Mouse (Mus musculus) liver, embryonic 12.5 days (tissue): Measurements from ENCODE around the gene Negr1. TPM values are rescaled to one million over a fixed set of nuclear protein-coding genes. Genes with fewer than 3 reads are reported as not detected.

Experiments used
- ATAC-seq: fragments of 200-750 bp; cut with Nextera tagmentation; 2 replicates; pipeline ENCODE4 v1.8.0; 2017; ENCODE audit warnings: moderate number of reproducible peaks, mild to moderate bottlenecking, moderate library complexity
- H3K27ac ChIP-seq: fragments of 300-500 bp; sonication (generic); 2 replicates; pipeline ENCODE4 v1.5.1; 2016; ENCODE audit warnings: mild to moderate bottlenecking
- H3K27me3 ChIP-seq: fragments of 300-500 bp; sonication (generic); replicated peaks from 2 replicates; pipeline ENCODE4 v1.6.1; 2016; ENCODE audit warnings: mild to moderate bottlenecking, moderate library complexity
- H3K36me3 ChIP-seq: fragments of 300-500 bp; sonication (generic); 2 replicates; pipeline ENCODE4 v1.6.1; 2016; ENCODE audit warnings: mild to moderate bottlenecking, moderate library complexity
- H3K4me1 ChIP-seq: fragments of 300-500 bp; sonication (generic); 2 replicates; pipeline ENCODE4 v1.6.1; 2016
- H3K4me2 ChIP-seq: fragments of 300-500 bp; sonication (generic); 2 replicates; pipeline ENCODE4 v1.6.1; 2016; ENCODE audit warnings: mild to moderate bottlenecking, moderate library complexity
- H3K4me3 ChIP-seq: fragments of 300-500 bp; sonication (generic); 2 replicates; pipeline ENCODE4 v1.5.1; 2016; ENCODE audit warnings: mild to moderate bottlenecking, moderate library complexity
- H3K9ac ChIP-seq: fragments of 300-500 bp; sonication (generic); 2 replicates; pipeline ENCODE4 v1.6.1; 2016; ENCODE audit warnings: mild to moderate bottlenecking, moderate library complexity
- H3K9me3 ChIP-seq: fragments of 300-500 bp; sonication (generic); replicated peaks from 2 replicates; pipeline ENCODE4 v1.6.1; 2016; ENCODE audit warnings: mild to moderate bottlenecking, moderate library complexity
- WGBS: fragments of 180-500 bp; shearing (Covaris S2); methylation state at CpG from one replicate; pipeline ENCODE4 v1.1.7; 2016; ENCODE audit not compliant: insufficient replicate concordance; 5-methylcytosine and 5-hydroxymethylcytosine counted together
- polyA plus RNA-seq: library from polyadenylated mRNA; unstranded; fragments of >200 nt; fragmentation: Nextera tagmentation; extraction: Ambion mirVana; gene quantifications from 2 replicates; pipeline ENCODE4 v1.2.1, GENCODE M21; 2016

Negr1 gene
- polyA plus RNA-seq, 1 experiment from 2014 or later = 0.29 TPM

DNA sequence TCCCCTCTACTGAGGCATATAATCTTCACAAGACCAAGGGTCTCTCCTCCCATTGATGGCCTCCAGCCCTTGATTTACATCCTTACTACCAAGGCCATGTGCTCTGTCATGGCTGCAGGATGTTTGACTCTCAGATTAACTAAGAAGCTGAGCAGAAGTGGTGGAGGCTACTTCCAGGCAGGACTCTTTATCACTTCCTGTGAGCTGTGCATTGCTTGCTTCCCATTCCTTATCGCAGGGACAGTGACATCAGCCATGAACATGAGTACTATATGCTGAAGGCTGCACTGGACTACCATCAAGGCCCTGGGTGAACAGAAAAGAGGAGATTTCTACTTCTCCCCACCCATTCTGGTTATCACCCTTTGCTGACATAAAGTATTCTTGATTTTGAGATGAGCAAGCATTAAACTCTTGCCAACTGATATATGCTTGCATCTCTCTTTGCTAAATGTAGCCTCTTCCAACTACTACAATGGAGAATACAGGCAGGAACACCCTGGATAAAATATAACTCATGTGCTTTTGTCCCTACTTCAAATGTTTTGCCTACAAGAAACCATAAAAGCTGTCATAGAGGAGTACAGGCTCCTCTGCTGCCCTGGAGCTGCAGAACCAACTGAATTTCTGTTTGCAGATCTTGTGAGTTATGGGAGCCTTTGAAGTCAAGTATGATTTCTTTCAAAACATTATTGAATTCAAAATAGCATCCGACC lies 517.8 kb downstream of the Negr1 start:
- no peak for ATAC-seq
- Histone ChIP-seq H3K36me3 (no peaks in the 10 kb centered on the region), H3K9ac (no peak overlapping the region), H3K4me3 (no peak overlapping the region), H3K27me3 (no peaks in the 10 kb centered on the region), H3K27ac (no peak overlapping the region), H3K4me2 (no peak overlapping the region), H3K4me1 (no peaks in the 10 kb centered on the region), H3K9me3 (no peaks in the 10 kb centered on the region)
- WGBS = 33% methylated on average over 2 of the region's 2 CpGs

GRCm38 (mm10) chr3:157079966-157080306 lies 518.3 kb downstream of the Negr1 start:
- Histone ChIP-seq H3K9me3 (no peaks in the 10 kb centered on the region), H3K9ac (no peak overlapping the region), H3K27me3 (no peaks in the 10 kb centered on the region), H3K4me1 (no peaks in the 10 kb centered on the region), H3K4me3 (no peak overlapping the region), H3K27ac (no peak overlapping the region), H3K4me2 (no peak overlapping the region), H3K36me3 (no peaks in the 10 kb centered on the region)
- ATAC-seq = no peak
- WGBS = 56% methylated on average over 1 of the region's 1 CpGs

DNA sequence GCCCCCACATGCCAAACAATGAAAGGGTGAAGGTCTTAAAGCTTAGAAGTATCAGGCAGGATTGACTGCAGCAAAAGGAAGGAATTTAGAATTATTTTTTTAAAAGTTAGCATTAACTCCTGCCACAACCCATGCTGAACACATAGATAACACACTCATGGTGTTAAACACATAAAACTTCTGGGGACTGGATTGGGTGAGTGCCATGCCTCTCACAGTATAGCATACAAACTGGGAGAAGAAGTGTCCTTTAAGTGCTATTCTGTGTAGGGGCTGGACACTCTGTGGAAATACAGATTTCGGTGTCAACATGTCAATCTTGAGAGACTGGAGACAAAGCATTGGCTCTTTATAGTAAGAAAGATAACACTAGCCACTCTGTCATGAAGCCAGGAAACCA lies 519.0 kb downstream of the Negr1 start:
- no peak for ATAC-seq
- WGBS = 61% methylated on average over 1 of the region's 1 CpGs
- Histone ChIP-seq H3K9ac (no peak overlapping the region), H3K4me3 (no peak overlapping the region), H3K27me3 (no peaks in the 10 kb centered on the region), H3K4me2 (no peak overlapping the region), H3K4me1 (no peaks in the 10 kb centered on the region), H3K36me3 (no peaks in the 10 kb centered on the region), H3K27ac (no peak overlapping the region), H3K9me3 (no peaks in the 10 kb centered on the region)

- H3K9me3 ChIP-seq = no peaks in the 10 kb centered on the region
- 67% methylated on average over 8 of the region's 8 CpGs for WGBS
- H3K4me1 ChIP-seq = no peaks in the 10 kb centered on the region
- ATAC-seq = no peak
- no peak overlapping the region for H3K4me3 ChIP-seq
- H3K27me3 ChIP-seq = no peaks in the 10 kb centered on the region
- H3K36me3 ChIP-seq = no peaks in the 10 kb centered on the region
- H3K9ac ChIP-seq = no peak overlapping the region
- no peak overlapping the region for H3K4me2 ChIP-seq
- no peak overlapping the region for H3K27ac ChIP-seq
Observed at GRCm38 (mm10) chr3:157082808-157083784, 521.5 kb downstream of the Negr1 start.

GRCm38 (mm10) chr3:157085180-157085579 lies 523.6 kb downstream of the Negr1 start:
- H3K36me3 ChIP-seq = no peaks in the 10 kb centered on the region
- no peaks in the 10 kb centered on the region for H3K9me3 ChIP-seq
- WGBS = 47% methylated on average over 1 of the region's 1 CpGs
- no peaks in the 10 kb centered on the region for H3K27me3 ChIP-seq
- H3K9ac ChIP-seq = no peak overlapping the region
- H3K4me2 ChIP-seq = no peak overlapping the region
- H3K27ac ChIP-seq = no peak overlapping the region
- ATAC-seq = no peak
- H3K4me1 ChIP-seq = no peaks in the 10 kb centered on the region
- H3K4me3 ChIP-seq = no peak overlapping the region

GRCm38 (mm10) chr3:157090051-157090450 lies 528.5 kb downstream of the Negr1 start:
- H3K27ac ChIP-seq = no peak overlapping the region
- H3K9me3 ChIP-seq = no peaks in the 10 kb centered on the region
- no peaks in the 10 kb centered on the region for H3K4me1 ChIP-seq
- WGBS = 41% methylated on average over 4 of the region's 4 CpGs
- H3K4me2 ChIP-seq = no peak overlapping the region
- H3K4me3 ChIP-seq = no peak overlapping the region
- H3K36me3 ChIP-seq = no peaks in the 10 kb centered on the region
- ATAC-seq = no peak
- H3K27me3 ChIP-seq = no peaks in the 10 kb centered on the region
- no peak overlapping the region for H3K9ac ChIP-seq

- Histone ChIP-seq H3K27ac (no peak overlapping the region), H3K9ac (no peak overlapping the region), H3K4me2 (no peak overlapping the region), H3K36me3 (no peaks in the 10 kb centered on the region), H3K27me3 (no peaks in the 10 kb centered on the region), H3K4me3 (no peak overlapping the region), H3K4me1 (no peaks in the 10 kb centered on the region), H3K9me3 (no peaks in the 10 kb centered on the region)
- WGBS = 72% methylated on average over 1 of the region's 1 CpGs
- no peak for ATAC-seq
Observed at GRCm38 (mm10) chr3:157096284-157096683, 534.7 kb downstream of the Negr1 start.

GRCm38 (mm10) chr3:157097514-157097913 lies 535.9 kb downstream of the Negr1 start:
- H3K4me2 ChIP-seq = no peak overlapping the region
- no peak for ATAC-seq
- no peak overlapping the region for H3K4me3 ChIP-seq
- no peak overlapping the region for H3K9ac ChIP-seq
- H3K36me3 ChIP-seq = no peaks in the 10 kb centered on the region
- no peaks in the 10 kb centered on the region for H3K4me1 ChIP-seq
- H3K27ac ChIP-seq = no peak overlapping the region
- no peaks in the 10 kb centered on the region for H3K27me3 ChIP-seq
- H3K9me3 ChIP-seq = no peaks in the 10 kb centered on the region

DNA sequence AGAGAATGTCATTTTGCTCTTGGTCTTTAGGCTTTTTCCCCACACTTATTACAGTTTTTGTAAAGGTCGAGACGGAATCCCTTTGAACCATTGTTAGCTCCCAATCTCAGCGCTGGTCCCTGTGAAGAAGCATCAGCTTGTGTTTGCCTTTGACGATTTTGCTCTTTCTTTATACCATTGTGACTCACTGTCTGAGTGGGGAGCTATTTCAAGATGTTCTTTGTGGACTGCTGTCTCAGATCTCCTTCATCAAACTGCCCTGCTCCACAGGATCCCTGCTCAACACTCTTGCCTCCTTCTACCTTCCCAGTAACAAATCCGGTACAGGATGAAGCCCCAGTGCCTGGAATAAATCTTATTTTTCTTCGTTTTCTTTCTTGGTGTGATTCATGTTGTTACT lies 536.8 kb downstream of the Negr1 start:
- no peak overlapping the region for H3K4me2 ChIP-seq
- no peak for ATAC-seq
- H3K9ac ChIP-seq = no peak overlapping the region
- no peaks in the 10 kb centered on the region for H3K36me3 ChIP-seq
- WGBS = 59% methylated on average over 6 of the region's 6 CpGs
- H3K27me3 ChIP-seq = no peaks in the 10 kb centered on the region
- no peak overlapping the region for H3K4me3 ChIP-seq
- H3K4me1 ChIP-seq = no peaks in the 10 kb centered on the region
- H3K27ac ChIP-seq = no peak overlapping the region
- no peaks in the 10 kb centered on the region for H3K9me3 ChIP-seq

GRCm38 (mm10) chr3:157104866-157105579 lies 543.4 kb downstream of the Negr1 start:
- Histone ChIP-seq H3K9ac (no peak overlapping the region), H3K9me3 (no peaks in the 10 kb centered on the region), H3K27me3 (no peaks in the 10 kb centered on the region), H3K36me3 (no peaks in the 10 kb centered on the region), H3K4me3 (no peak overlapping the region), H3K4me2 (no peak overlapping the region), H3K27ac (no peak overlapping the region), H3K4me1 (no peaks in the 10 kb centered on the region)
- ATAC-seq = no peak
- WGBS = 65% methylated on average over 3 of the region's 3 CpGs

GRCm38 (mm10) chr3:157105580-157106264 lies 544.1 kb downstream of the Negr1 start:
- WGBS = 51% methylated on average over 6 of the region's 6 CpGs
- Histone ChIP-seq H3K4me3 (no peak overlapping the region), H3K4me1 (no peaks in the 10 kb centered on the region), H3K27ac (no peak overlapping the region), H3K9ac (no peak overlapping the region), H3K4me2 (no peak overlapping the region), H3K36me3 (no peaks in the 10 kb centered on the region), H3K27me3 (no peaks in the 10 kb centered on the region), H3K9me3 (no peaks in the 10 kb centered on the region)
- no peak for ATAC-seq
